Mouse (Mus musculus) intestine, embryonic 16.5 days (tissue): ENCODE measurements around the gene Spg7. TPM values are rescaled to one million over a fixed set of nuclear protein-coding genes. Genes with fewer than 3 reads are reported as not detected.

Experiments used
- ATAC-seq: fragments of 200-750 bp; cut with Nextera tagmentation; 2 replicates; pipeline ENCODE4 v1.8.0; 2017; ENCODE audit warnings: moderate TSS enrichment, moderate library complexity
- H3K27ac ChIP-seq: fragments of 300-500 bp; sonication (generic); 2 replicates; pipeline ENCODE4 v1.5.1; 2014; ENCODE audit warnings: mild to moderate bottlenecking, low read length
- H3K27me3 ChIP-seq: fragments of 300-500 bp; sonication (generic); replicated peaks from 2 replicates; pipeline ENCODE4 v1.6.1; 2014; ENCODE audit warnings: low read length, control low read depth, mixed read lengths; ENCODE audit not compliant: control insufficient read depth, insufficient read depth
- H3K36me3 ChIP-seq: fragments of 300-500 bp; sonication (generic); 2 replicates; pipeline ENCODE4 v1.6.1; 2014; ENCODE audit warnings: low read length, control low read depth; ENCODE audit not compliant: control insufficient read depth, insufficient read depth
- H3K4me1 ChIP-seq: fragments of 300-500 bp; sonication (generic); 2 replicates; pipeline ENCODE4 v1.6.1; 2014; ENCODE audit warnings: low read length, control low read depth, mixed read lengths; ENCODE audit not compliant: control insufficient read depth, insufficient read depth
- H3K4me2 ChIP-seq: fragments of 300-500 bp; sonication (generic); 2 replicates; pipeline ENCODE4 v1.6.1; 2014; ENCODE audit warnings: low read depth, low read length, control low read depth
- H3K4me3 ChIP-seq: fragments of 300-500 bp; sonication (generic); 2 replicates; pipeline ENCODE4 v1.5.1; 2014; ENCODE audit warnings: mild to moderate bottlenecking, low read length
- H3K9ac ChIP-seq: fragments of 300-500 bp; sonication (generic); 2 replicates; pipeline ENCODE4 v1.6.1; 2014; ENCODE audit warnings: low read depth, low read length
- H3K9me3 ChIP-seq: fragments of 300-500 bp; sonication (generic); 2 replicates; pipeline ENCODE4 v1.6.1; 2016; ENCODE audit warnings: low read length, control low read depth; ENCODE audit not compliant: control insufficient read depth
- WGBS: fragments of 180-500 bp; shearing (Covaris S2); extraction: QIAGEN DNeasy Blood & Tissue Kit; methylation state at CpG from one replicate; pipeline ENCODE4 v1.1.7; 2014; 5-methylcytosine and 5-hydroxymethylcytosine counted together
- polyA plus RNA-seq: library from polyadenylated mRNA; unstranded; fragments of >200 nt; fragmentation: Nextera tagmentation; extraction: Ambion mirVana; gene quantifications from 2 replicates; pipeline ENCODE4 v1.2.1, GENCODE M21; 2015

Gene Spg7
- polyA plus RNA-seq, 1 experiment from 2014 or later: 54.4 TPM

DNA sequence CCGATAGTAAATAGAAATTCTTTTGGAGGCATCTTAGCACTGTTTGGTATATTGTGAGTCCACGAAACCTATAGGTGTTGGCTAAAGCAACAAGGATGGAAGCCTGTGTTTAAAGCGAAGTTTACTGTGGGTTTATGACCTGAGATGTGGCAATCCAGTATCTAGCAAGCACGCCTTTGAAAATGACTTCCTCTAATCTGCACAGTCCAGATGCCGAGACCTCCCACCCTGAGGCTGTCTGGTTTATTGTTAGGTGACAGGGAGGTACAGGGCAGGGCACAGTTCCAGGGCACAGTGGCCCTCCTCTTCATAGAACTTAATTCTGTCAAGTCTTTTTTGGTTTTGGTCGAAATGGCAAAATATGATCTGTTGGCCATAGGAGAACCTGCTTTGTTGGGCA is 14.5 kb downstream of the Spg7 start:
- Histone ChIP-seq H3K4me2 (no peak overlapping the region), H3K27me3 (no peaks in the 10 kb centered on the region), H3K36me3 (peaks cover 37% of the 10 kb centered on the region), H3K9ac (no peak overlapping the region), H3K27ac (no peak overlapping the region), H3K9me3 (no peaks in the 10 kb centered on the region), H3K4me1 (no peaks in the 10 kb centered on the region), H3K4me3 (no peak overlapping the region)
- peak; percentile 76 for ATAC-seq
- 72% methylated on average over 6 of the region's 6 CpGs for WGBS

DNA sequence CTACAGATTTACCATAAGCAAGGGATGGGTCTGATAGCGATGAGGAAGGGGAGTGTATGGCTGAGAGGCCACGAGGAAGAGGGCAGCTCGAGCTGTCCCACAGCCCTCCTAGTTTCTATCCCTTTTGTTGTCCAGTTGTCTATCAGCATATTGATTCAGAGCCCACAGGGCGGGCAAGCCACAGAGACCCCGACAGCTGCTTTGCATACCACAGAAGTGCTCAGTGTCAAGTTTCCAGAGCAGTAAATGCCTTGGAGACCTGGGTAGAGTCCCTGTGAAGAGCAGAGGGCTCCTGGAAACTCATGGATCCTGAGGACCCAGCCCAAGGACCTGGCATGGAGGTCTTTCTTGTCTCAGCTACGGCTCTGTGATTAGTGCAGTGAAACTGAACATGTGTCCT is 20.3 kb downstream of the Spg7 start:
- WGBS: 78% methylated on average over 6 of the region's 6 CpGs
- H3K4me1 ChIP-seq: no peaks in the 10 kb centered on the region
- no peak overlapping the region for H3K9ac ChIP-seq
- no peak overlapping the region for H3K4me3 ChIP-seq
- no peaks in the 10 kb centered on the region for H3K27me3 ChIP-seq
- no peaks in the 10 kb centered on the region for H3K9me3 ChIP-seq
- H3K27ac ChIP-seq: no peak overlapping the region
- H3K4me2 ChIP-seq: no peak overlapping the region
- peaks cover 21% of the 10 kb centered on the region for H3K36me3 ChIP-seq
- ATAC-seq: no peak

DNA sequence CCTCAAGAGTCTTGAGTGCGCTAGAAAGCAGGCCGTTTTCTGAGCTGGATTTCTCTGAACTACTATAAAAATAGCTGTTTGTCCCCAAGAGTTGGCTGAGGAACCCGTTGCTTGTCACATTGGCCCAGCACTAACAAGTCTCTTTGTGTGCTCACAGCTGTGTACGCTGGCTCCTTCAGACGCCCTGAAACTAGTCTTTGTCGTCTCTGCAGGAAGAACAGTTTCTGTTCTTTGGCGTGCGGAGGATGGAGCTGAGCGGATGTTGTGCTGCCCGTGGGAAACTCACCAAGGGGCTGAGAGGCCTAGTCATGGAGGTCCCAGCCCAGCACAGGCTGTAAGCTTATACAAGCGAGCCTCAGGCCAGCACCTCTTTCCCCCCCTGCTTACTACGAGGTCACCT is 20.9 kb downstream of the Spg7 start:
- Histone ChIP-seq H3K27ac (no peak overlapping the region), H3K9me3 (no peaks in the 10 kb centered on the region), H3K27me3 (no peaks in the 10 kb centered on the region), H3K9ac (no peak overlapping the region), H3K4me1 (no peaks in the 10 kb centered on the region), H3K4me2 (no peak overlapping the region), H3K36me3 (peaks cover 23% of the 10 kb centered on the region), H3K4me3 (no peak overlapping the region)
- ATAC-seq: no peak
- 92% methylated on average over 12 of the region's 12 CpGs for WGBS

DNA sequence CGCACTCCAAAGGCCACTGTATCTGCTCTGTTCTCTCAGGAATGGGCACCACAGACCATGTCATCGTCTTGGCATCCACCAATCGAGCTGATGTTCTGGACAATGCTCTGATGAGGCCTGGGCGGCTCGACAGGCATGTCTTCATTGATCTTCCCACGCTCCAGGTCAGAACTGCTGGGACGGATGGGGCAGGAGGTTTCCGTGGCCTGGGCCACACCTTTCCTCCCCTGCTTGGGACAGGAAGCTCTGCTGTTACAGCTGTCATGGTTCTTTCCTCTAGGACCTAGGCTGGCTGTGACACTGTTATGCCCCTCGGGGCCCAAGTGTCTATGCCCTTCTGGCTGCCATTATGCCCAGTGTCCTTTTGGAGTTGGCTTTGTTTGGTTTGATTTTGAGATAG is 24.5 kb downstream of the Spg7 start:
- Histone ChIP-seq H3K27me3 (no peaks in the 10 kb centered on the region), H3K4me1 (no peaks in the 10 kb centered on the region), H3K4me2 (no peak overlapping the region), H3K36me3 (peaks cover 19% of the 10 kb centered on the region), H3K9me3 (no peaks in the 10 kb centered on the region), H3K27ac (no peak overlapping the region), H3K9ac (no peak overlapping the region), H3K4me3 (no peak overlapping the region)
- ATAC-seq: no peak
- 86% methylated on average over 9 of the region's 9 CpGs for WGBS

DNA sequence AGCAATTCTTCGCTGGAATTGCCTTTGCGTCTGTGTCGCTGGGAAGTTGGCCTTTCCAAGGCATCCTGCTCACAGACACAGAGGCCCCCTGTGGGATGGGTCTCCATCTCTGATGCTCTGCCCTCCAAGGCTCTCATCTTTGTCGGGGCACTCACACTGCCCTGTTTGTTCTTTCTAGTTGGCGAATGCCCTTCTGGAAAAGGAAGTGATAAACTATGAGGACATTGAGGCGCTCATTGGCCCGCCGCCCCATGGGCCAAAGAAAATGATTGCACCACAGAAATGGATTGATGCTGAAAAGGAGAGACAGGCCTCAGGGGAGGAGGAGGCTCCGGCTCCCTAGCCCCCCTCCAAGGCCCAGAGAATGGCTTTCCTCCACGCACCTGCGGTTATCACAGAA is 34.5 kb downstream of the Spg7 start:
- no peaks in the 10 kb centered on the region for H3K4me1 ChIP-seq
- peaks cover 6% of the 10 kb centered on the region for H3K36me3 ChIP-seq
- WGBS: 86% methylated on average over 11 of the region's 11 CpGs
- no peaks in the 10 kb centered on the region for H3K9me3 ChIP-seq
- H3K4me3 ChIP-seq: no peak overlapping the region
- no peaks in the 10 kb centered on the region for H3K27me3 ChIP-seq
- H3K27ac ChIP-seq: peak overlapping the region; percentile 6; the same call in 1 of the 2 replicates
- no peak for ATAC-seq
- H3K4me2 ChIP-seq: no peak overlapping the region
- H3K9ac ChIP-seq: no peak overlapping the region

DNA sequence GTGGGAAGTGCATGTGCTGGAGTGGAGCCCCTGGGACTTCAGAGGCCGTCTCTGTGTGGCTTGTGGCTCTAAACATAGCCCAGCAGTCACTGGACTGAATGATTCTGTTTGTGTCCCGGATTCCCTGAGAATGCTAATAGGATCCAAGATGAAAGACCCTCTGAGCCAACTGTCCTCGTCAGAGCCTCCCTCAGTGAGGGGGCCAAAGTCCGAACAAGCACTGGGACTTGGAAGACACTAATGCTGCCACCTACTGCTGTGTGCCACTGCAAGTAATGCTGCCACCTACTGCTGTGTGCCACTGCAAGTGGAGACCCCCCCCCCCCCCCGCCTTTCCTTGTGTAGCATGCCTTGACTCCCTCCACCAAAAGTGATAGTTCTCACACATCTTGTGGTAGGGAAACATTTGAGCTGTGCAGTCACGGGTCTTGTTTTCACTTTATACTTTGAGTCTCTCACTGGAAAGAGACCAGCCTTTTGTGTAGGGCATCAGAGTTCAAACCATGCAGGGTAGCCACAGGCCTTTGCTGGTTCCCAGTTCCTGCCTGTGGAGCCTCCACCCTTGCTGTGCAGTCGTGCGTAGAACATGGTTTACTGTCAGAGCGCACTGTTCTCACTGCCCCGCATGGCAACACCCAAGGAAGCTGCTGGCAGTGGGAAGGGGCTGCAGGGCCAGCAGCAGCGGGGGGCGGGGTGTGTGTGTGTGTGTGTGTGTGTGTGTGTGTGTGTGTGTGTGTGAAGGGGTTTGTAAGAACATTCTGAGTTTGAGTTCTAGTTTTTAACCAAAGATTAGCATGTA is 35.2 kb downstream of the Spg7 start:
- no peak for ATAC-seq
- 77% methylated on average over 12 of the region's 12 CpGs for WGBS
- H3K4me2 ChIP-seq: no peak overlapping the region
- H3K9ac ChIP-seq: no peak overlapping the region
- H3K4me3 ChIP-seq: no peak overlapping the region
- H3K36me3 ChIP-seq: peaks cover 6% of the 10 kb centered on the region
- H3K9me3 ChIP-seq: no peaks in the 10 kb centered on the region
- H3K4me1 ChIP-seq: no peaks in the 10 kb centered on the region
- no peak overlapping the region for H3K27ac ChIP-seq
- no peaks in the 10 kb centered on the region for H3K27me3 ChIP-seq

DNA sequence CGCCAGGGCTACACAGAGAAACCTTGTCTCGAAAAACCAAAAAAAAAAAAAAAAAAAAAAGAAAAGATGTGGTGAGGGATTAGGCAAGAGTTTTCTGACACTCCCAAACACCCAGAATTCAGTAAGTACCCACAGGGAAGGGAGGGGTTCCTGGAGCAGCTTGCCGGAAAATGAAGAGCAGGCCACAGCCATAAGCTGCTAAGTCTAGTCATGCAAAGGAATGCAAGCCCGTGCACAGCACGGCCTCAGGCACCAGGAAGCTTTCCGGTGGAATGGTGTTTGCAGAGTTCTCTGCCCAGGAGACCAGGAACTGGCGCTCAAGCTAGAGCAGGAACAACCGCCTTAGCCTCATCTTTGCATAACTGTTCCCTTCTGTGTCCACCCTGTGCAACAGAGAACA is 37.5 kb downstream of the Spg7 start:
- no peak overlapping the region for H3K4me3 ChIP-seq
- no peak overlapping the region for H3K9ac ChIP-seq
- WGBS: 57% methylated on average over 8 of the region's 8 CpGs
- no peaks in the 10 kb centered on the region for H3K9me3 ChIP-seq
- peaks cover 8% of the 10 kb centered on the region for H3K36me3 ChIP-seq
- H3K27me3 ChIP-seq: no peaks in the 10 kb centered on the region
- H3K4me1 ChIP-seq: peaks cover 14% of the 10 kb centered on the region
- ATAC-seq: no peak
- H3K27ac ChIP-seq: peak overlapping the region; percentile 39; the same call in 1 of the 2 replicates
- no peak overlapping the region for H3K4me2 ChIP-seq

DNA sequence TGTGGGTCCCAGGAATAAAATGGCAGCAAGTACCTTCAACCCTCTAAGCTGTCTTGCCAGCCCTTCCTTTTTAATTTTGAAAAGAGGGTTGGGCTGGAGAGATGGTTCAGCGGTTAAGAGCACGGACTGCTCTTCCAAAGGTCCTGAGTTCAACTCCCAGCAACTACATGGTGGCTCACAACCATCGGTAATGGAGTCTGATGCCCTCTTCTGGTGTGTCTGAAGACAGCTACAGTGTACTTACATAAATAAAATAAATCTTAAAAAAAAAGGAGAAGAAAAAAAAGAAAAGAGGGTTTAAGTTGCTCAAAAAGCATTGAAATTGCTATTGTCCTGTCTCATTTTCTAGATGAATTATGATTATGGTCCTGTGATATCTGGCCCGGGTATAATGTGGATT is 38.5 kb downstream of the Spg7 start:
- Histone ChIP-seq H3K36me3 (peaks cover 12% of the 10 kb centered on the region), H3K4me3 (no peak overlapping the region; the same call in 1 of the 2 replicates), H3K27ac (no peak overlapping the region), H3K9ac (no peak overlapping the region; the same call in 1 of the 2 replicates), H3K4me2 (no peak overlapping the region), H3K9me3 (no peaks in the 10 kb centered on the region), H3K4me1 (peaks cover 14% of the 10 kb centered on the region), H3K27me3 (no peaks in the 10 kb centered on the region)
- ATAC-seq: no peak
- 71% methylated on average over 4 of the region's 4 CpGs for WGBS

DNA sequence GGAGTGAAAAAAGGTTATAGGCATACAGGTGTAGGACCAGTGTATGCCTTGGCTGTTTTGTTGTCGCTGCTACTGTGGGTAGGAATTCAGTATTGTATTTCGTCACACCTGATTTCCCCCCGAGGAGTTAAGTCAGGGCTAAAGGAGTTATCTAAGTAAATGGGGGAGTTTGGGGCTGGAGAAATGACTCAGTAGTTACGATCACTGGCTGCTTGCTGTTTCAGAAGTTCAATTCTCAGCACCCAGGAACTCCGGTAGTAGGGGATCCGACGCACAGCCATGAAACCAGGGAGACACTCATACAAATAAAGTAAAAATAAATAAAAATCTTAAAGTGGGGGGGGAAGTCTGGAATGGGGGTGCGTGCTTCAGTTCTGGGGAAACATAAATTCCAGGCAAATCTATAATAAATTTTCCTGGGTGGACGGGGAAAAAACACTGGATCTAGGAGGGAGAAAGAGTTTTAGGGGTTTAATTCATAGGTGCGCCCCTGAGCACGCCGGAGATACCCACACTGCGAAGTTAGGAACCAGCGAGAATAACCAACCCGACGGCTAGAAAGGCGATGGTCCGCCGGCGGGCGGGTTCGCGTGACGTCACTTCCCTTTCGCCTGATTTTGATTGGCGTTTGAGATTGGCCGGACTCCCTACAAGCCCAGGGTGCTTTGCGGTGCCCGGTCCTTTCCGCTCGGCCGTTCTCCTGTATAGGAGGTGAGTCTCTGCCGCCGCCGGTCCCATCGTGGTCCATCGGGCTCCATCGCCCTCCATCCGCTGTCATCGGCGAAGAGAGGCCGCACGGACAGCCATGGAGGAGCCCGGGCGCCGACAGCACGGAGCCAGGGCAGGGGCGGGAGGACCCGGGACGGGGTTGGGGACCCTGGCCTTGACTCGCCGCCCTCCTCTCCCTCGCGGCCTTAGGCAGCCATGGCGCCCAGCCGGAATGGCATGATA is 39.3 kb downstream of the Spg7 start, which contains the start of gene Rpl13:
Rpl13 (plus strand) TSS at position 616 of the 951 bp plus-strand sequence.
- Histone ChIP-seq H3K4me2 (peak within 1 kb of the TSS; percentile 79), H3K36me3 (peaks cover 12% of the 10 kb centered on the region), H3K9me3 (no peaks in the 10 kb centered on the region), H3K9ac (peak within 1 kb of the TSS; percentile 95), H3K27me3 (no peaks in the 10 kb centered on the region), H3K27ac (peak within 1 kb of the TSS; percentile 91), H3K4me3 (peak within 1 kb of the TSS; percentile 81), H3K4me1 (peaks cover 14% of the 10 kb centered on the region)
- WGBS: under 1% methylated on average over 53 of the region's 56 CpGs
- peak; percentile 97 for ATAC-seq
